Mouse (Mus musculus): ENCODE data around the gene Vmn1r214.

DNA sequence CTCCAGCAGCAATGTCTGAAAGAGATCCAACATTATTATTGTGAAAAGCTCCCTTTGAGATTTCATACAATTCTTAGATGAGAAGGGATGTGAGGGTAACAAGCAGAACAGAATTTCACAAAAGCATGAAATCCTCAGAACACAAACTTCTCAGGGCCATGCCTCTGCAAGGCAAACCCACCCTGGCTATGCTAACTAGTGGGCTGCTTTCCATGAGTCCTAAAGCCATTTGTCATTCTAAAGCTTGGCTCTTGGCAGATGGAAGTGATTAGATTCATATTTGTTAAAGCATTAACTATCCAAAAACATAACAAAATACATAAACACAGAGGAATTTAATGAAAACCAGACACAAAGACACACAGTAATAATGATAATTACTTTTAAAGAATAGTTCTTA, 12.1 kb upstream of the Vmn1r214 start:
- TF ChIP-seq POLR2A (IDR thresholded peaks at IDR 0.05; ENCODE audit: borderline replicate concordance, low read depth, low read length), result no peak
- TF ChIP-seq CTCF (IDR thresholded peaks at IDR 0.05; ENCODE audit: low read depth, low read length), result no peak

All from bone marrow macrophage, adult 2 months (primary cell).